Mouse (Mus musculus): ENCODE measurements around the gene Myg1. TPM values are rescaled to one million over a fixed set of nuclear protein-coding genes. Genes with fewer than 3 reads are reported as not detected.

Myg1 gene
- polyA plus RNA-seq, 1 experiment, result 97.0 TPM

DNA sequence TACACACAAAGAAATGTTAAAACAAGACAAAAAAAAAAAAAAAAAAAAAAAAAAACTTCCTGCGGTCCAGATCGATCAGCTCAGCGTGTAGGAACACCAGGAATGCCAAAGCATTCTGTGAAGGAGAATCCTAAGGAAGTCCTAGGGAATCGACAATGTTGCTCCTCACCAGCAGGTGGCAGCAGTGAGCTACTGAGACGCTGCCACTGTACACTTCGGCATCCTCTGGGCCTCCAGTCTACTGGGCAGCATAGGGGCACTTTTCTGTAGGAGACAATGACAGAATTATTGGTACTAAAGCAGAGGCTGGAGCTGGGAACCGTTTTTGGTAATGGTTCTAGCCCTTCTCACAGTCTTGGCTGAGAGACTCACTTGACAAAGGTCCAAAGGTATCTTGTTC, 50.1 kb downstream of the Myg1 start:
- H3K4me2 ChIP-seq (ENCODE audit: low read depth), result no peak overlapping the region
- no peak overlapping the region for H3ac ChIP-seq (ENCODE audit: control insufficient read depth, insufficient read length)
- no peaks in the 10 kb centered on the region for H3K79me2 ChIP-seq (ENCODE audit: control insufficient read depth, insufficient read depth)
- H3K4me3 ChIP-seq, result no peak overlapping the region
- no peaks in the 10 kb centered on the region for H3K27me3 ChIP-seq (ENCODE audit: control insufficient read depth, insufficient read depth, insufficient read length)
- no peaks in the 10 kb centered on the region for H3K36me3 ChIP-seq (ENCODE audit: control insufficient read depth, insufficient read depth)
- TF ChIP-seq CEBPB (IDR thresholded peaks at IDR 0.05; ENCODE audit: insufficient read depth, poor library complexity, severe bottlenecking) (no peak), POLR2AphosphoS2 (IDR thresholded peaks at IDR 0.05; ENCODE audit: insufficient read length, low read depth) (no peak), SRF (IDR thresholded peaks at IDR 0.05; ENCODE audit: control insufficient read depth, insufficient read length, low read depth) (no peak), POLR2A (IDR thresholded peaks at IDR 0.05; ENCODE audit: insufficient read length, low read depth) (no peak), TCF3 (IDR thresholded peaks at IDR 0.05; ENCODE audit: insufficient read length, low read depth) (no peak), TCF12 (IDR thresholded peaks at IDR 0.05; ENCODE audit: insufficient read depth, poor library complexity, severe bottlenecking) (no peak), USF1 (IDR thresholded peaks at IDR 0.05; ENCODE audit: low read depth) (no peak), E2F4 (IDR thresholded peaks at IDR 0.05; ENCODE audit: insufficient read depth) (no peak), REST (IDR thresholded peaks at IDR 0.05; ENCODE audit: insufficient read depth, insufficient read length) (no peak), MYOG (IDR thresholded peaks at IDR 0.05; ENCODE audit: control insufficient read depth in 1 of 3, insufficient read depth in 1 of 3, insufficient read length in 2 of 3, low read depth in 2 of 3) (no peak), MYOD1 (IDR thresholded peaks at IDR 0.05; ENCODE audit: control insufficient read depth in 1 of 3, insufficient read length in 2 of 3, low read depth in 2 of 3) (no peak), MAX (IDR thresholded peaks at IDR 0.05; ENCODE audit: low read depth) (no peak)

GRCm38 (mm10) chr15:102383671-102384070, 52.2 kb downstream of the Myg1 start:
- TF ChIP-seq USF1 (IDR thresholded peaks at IDR 0.05; ENCODE audit: low read depth) (no peak), POLR2A (IDR thresholded peaks at IDR 0.05; ENCODE audit: insufficient read length, low read depth) (no peak)
- H3K4me3 ChIP-seq, result no peak overlapping the region
- H3K4me2 ChIP-seq (ENCODE audit: low read depth), result no peak overlapping the region
- no peaks in the 10 kb centered on the region for H3K27me3 ChIP-seq (ENCODE audit: control insufficient read depth, insufficient read depth, insufficient read length)
- H3ac ChIP-seq (ENCODE audit: control insufficient read depth, insufficient read length), result no peak overlapping the region
- H3K79me2 ChIP-seq (ENCODE audit: control insufficient read depth, insufficient read depth), result no peaks in the 10 kb centered on the region
- H3K36me3 ChIP-seq (ENCODE audit: control insufficient read depth, insufficient read depth), result no peaks in the 10 kb centered on the region

DNA sequence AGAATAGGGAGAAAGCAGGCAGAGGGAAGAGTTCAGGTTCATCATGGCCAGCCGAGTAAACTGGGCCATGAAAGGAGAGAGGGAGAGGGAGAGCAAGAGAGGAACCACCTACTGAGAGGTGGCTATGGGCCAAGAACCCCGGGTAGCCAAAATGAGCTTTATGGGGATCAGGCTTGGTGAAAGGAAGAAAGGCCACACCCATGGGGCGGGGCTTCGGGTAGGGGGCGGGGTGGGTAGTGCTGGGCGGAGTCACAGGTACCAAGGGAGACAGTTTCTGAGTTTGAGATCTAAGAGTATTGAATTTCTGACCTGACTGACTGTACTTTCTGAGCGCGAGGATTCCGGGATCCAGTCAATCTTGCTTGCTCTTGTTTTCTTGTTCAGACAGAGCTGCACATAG, 55.1 kb downstream of the Myg1 start:
- Histone ChIP-seq H3K4me2 (ENCODE audit: low read depth) (no peak overlapping the region), H3K4me3 (no peak overlapping the region), H3K79me2 (ENCODE audit: control insufficient read depth, insufficient read depth) (no peaks in the 10 kb centered on the region), H3ac (ENCODE audit: control insufficient read depth, insufficient read length) (no peak overlapping the region), H3K27me3 (ENCODE audit: control insufficient read depth, insufficient read depth, insufficient read length) (no peaks in the 10 kb centered on the region), H3K36me3 (ENCODE audit: control insufficient read depth, insufficient read depth) (no peaks in the 10 kb centered on the region)
- TF ChIP-seq REST (IDR thresholded peaks at IDR 0.05; ENCODE audit: insufficient read depth, insufficient read length) (no peak), SRF (IDR thresholded peaks at IDR 0.05; ENCODE audit: control insufficient read depth, insufficient read length, low read depth) (no peak), E2F4 (IDR thresholded peaks at IDR 0.05; ENCODE audit: insufficient read depth) (no peak), TCF3 (IDR thresholded peaks at IDR 0.05; ENCODE audit: insufficient read length, low read depth) (no peak), POLR2AphosphoS2 (IDR thresholded peaks at IDR 0.05; ENCODE audit: insufficient read length, low read depth) (no peak), MYOG (IDR thresholded peaks at IDR 0.05; ENCODE audit: control insufficient read depth in 1 of 3, insufficient read depth in 1 of 3, insufficient read length in 2 of 3, low read depth in 2 of 3) (no peak), USF1 (IDR thresholded peaks at IDR 0.05; ENCODE audit: low read depth) (no peak), CEBPB (IDR thresholded peaks at IDR 0.05; ENCODE audit: insufficient read depth, poor library complexity, severe bottlenecking) (no peak), TCF12 (IDR thresholded peaks at IDR 0.05; ENCODE audit: insufficient read depth, poor library complexity, severe bottlenecking) (no peak), MAX (IDR thresholded peaks at IDR 0.05; ENCODE audit: low read depth) (no peak), POLR2A (IDR thresholded peaks at IDR 0.05; ENCODE audit: insufficient read length, low read depth) (no peak), MYOD1 (IDR thresholded peaks at IDR 0.05; ENCODE audit: control insufficient read depth in 1 of 3, insufficient read length in 2 of 3, low read depth in 2 of 3) (no peak)

Other genes starting within 250 kb of the Myg1 start
- 128 TPM for gene Tns2, start 231.3 kb upstream of the Myg1 start, polyA plus RNA-seq (2012; fragmentation: generic; extraction: Trizol)
- 51.0 TPM for gene Spryd3, start 195.5 kb upstream of the Myg1 start, polyA plus RNA-seq (2012; fragmentation: generic; extraction: Trizol)
- 182 TPM for gene Igfbp6, start 187.3 kb upstream of the Myg1 start, polyA plus RNA-seq (2012; fragmentation: generic; extraction: Trizol)
- gene Soat2, start 181.2 kb upstream of the Myg1 start, polyA plus RNA-seq (2012; fragmentation: generic; extraction: Trizol), result 0.43 TPM
- gene Zfp740, start 128.5 kb upstream of the Myg1 start, polyA plus RNA-seq (2012; fragmentation: generic; extraction: Trizol), result 42.3 TPM
- gene Csad, start 127.0 kb upstream of the Myg1 start, polyA plus RNA-seq (2012; fragmentation: generic; extraction: Trizol), result 18.8 TPM
- gene Itgb7, start 99.8 kb upstream of the Myg1 start, polyA plus RNA-seq (2012; fragmentation: generic; extraction: Trizol), result 2.0 TPM
- 63.8 TPM for gene Rarg, start 74.2 kb upstream of the Myg1 start, polyA plus RNA-seq (2012; fragmentation: generic; extraction: Trizol)
- not detected for gene Gm9918, start 61.1 kb upstream of the Myg1 start, polyA plus RNA-seq (2012; fragmentation: generic; extraction: Trizol)
- gene Mfsd5, start 52.3 kb upstream of the Myg1 start, polyA plus RNA-seq (2012; fragmentation: generic; extraction: Trizol), result 83.3 TPM
- gene Espl1, start 35.4 kb upstream of the Myg1 start, polyA plus RNA-seq (2012; fragmentation: generic; extraction: Trizol), result 16.7 TPM
- 476 TPM for gene Pfdn5, start 5.6 kb upstream of the Myg1 start, polyA plus RNA-seq (2012; fragmentation: generic; extraction: Trizol)
- gene Aaas, start 19.1 kb downstream of the Myg1 start, polyA plus RNA-seq (2012; fragmentation: generic; extraction: Trizol), result 57.5 TPM
- 0.24 TPM for gene Sp7, start 35.5 kb downstream of the Myg1 start, polyA plus RNA-seq (2012; fragmentation: generic; extraction: Trizol)
- 11.7 TPM for gene Sp1, start 74.4 kb downstream of the Myg1 start, polyA plus RNA-seq (2012; fragmentation: generic; extraction: Trizol)
- gene Amhr2, start 113.7 kb downstream of the Myg1 start, polyA plus RNA-seq (2012; fragmentation: generic; extraction: Trizol), result 0.32 TPM
- 92.9 TPM for gene Prr13, start 127.3 kb downstream of the Myg1 start, polyA plus RNA-seq (2012; fragmentation: generic; extraction: Trizol)
- 892 TPM for gene Pcbp2, start 138.8 kb downstream of the Myg1 start, polyA plus RNA-seq (2012; fragmentation: generic; extraction: Trizol)
- not detected for gene Gm10337, start 172.0 kb downstream of the Myg1 start, polyA plus RNA-seq (2012; fragmentation: generic; extraction: Trizol)
- gene Map3k12, start 185.4 kb downstream of the Myg1 start, polyA plus RNA-seq (2012; fragmentation: generic; extraction: Trizol), result 5.9 TPM
- gene Tarbp2, start 186.5 kb downstream of the Myg1 start, polyA plus RNA-seq (2012; fragmentation: generic; extraction: Trizol), result 76.2 TPM
- 0.84 TPM for gene Npff, start 193.2 kb downstream of the Myg1 start, polyA plus RNA-seq (2012; fragmentation: generic; extraction: Trizol)

Data from myocyte (in vitro differentiated cells).